Mouse (Mus musculus) heart, embryonic 16.5 days (tissue): ENCODE results near the gene Gm20388. TPM values are rescaled to one million over a fixed set of nuclear protein-coding genes. Genes with fewer than 3 reads are reported as not detected.

ENCODE experiments used
- ATAC-seq: fragments of 200-750 bp; cut with Nextera tagmentation; replicated peaks from 2 replicates; pipeline ENCODE4 v1.8.0; 2017; ENCODE audit warnings: moderate number of reproducible peaks; ENCODE audit not compliant: insufficient read depth, low FRiP score; ENCODE audit errors: extremely low read depth
- H3K27ac ChIP-seq: fragments of 300-500 bp; sonication (generic); 2 replicates; pipeline ENCODE4 v1.5.1; 2014; ENCODE audit warnings: mild to moderate bottlenecking, low read length, control low read depth, moderate library complexity
- H3K27me3 ChIP-seq: fragments of 300-500 bp; sonication (generic); 2 replicates; pipeline ENCODE4 v1.6.1; 2014; ENCODE audit warnings: low read length, mixed read lengths; ENCODE audit not compliant: control insufficient read depth, insufficient read depth
- H3K36me3 ChIP-seq: fragments of 300-500 bp; sonication (generic); 2 replicates; pipeline ENCODE4 v1.6.1; 2014; ENCODE audit not compliant: control insufficient read depth, insufficient read depth
- H3K4me1 ChIP-seq: fragments of 300-500 bp; sonication (generic); 2 replicates; pipeline ENCODE4 v1.6.1; 2014; ENCODE audit warnings: low read length, mixed read lengths; ENCODE audit not compliant: control insufficient read depth, insufficient read depth
- H3K4me2 ChIP-seq: fragments of 300-500 bp; sonication (generic); 2 replicates; pipeline ENCODE4 v1.6.1; 2014; ENCODE audit warnings: low read depth, mild to moderate bottlenecking, control low read depth, low read length
- H3K4me3 ChIP-seq: fragments of 300-500 bp; sonication (generic); 2 replicates; pipeline ENCODE4 v1.5.1; 2014; ENCODE audit warnings: mild to moderate bottlenecking, control low read depth, low read length
- H3K9ac ChIP-seq: fragments of 300-500 bp; sonication (generic); 2 replicates; pipeline ENCODE4 v1.6.1; 2014; ENCODE audit warnings: low read length, control low read depth
- H3K9me3 ChIP-seq: fragments of 300-500 bp; sonication (generic); replicated peaks from 2 replicates; pipeline ENCODE4 v1.6.1; 2016; ENCODE audit warnings: low read length; ENCODE audit not compliant: control insufficient read depth
- WGBS: fragments of 180-500 bp; shearing (Covaris S2); extraction: QIAGEN DNeasy Blood & Tissue Kit; methylation state at CpG from one replicate; pipeline ENCODE4 v1.1.7; 2014; 5-methylcytosine and 5-hydroxymethylcytosine counted together
- polyA plus RNA-seq: library from polyadenylated mRNA; unstranded; fragments of >200 nt; fragmentation: Nextera tagmentation; extraction: Ambion mirVana; gene quantifications from 2 replicates; pipeline ENCODE4 v1.2.1, GENCODE M21; 2015

Gm20388 gene
- polyA plus RNA-seq, 1 experiment from 2014 or later: 4.5 TPM

DNA sequence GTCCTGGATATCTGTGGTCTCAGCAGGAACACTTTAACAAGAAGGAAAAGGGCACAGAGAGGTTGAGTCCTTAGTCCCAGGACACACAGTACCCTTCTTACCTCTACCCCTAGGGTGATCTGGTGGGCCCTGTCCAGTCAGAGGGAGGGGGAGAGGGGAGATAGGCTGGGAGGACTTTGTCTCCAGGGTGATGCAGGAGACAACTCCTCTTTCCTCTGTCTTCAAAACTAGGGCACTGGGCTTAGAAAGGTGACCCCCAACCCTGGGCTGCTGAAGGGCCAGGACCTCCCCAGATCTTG, 316.9 kb downstream of the Gm20388 start:
- Histone ChIP-seq H3K4me2 (peak overlapping the region; percentile 95; the same call in 1 of the 2 replicates), H3K36me3 (no peaks in the 10 kb centered on the region), H3K9me3 (no peaks in the 10 kb centered on the region), H3K9ac (no peak overlapping the region), H3K27ac (no peak overlapping the region), H3K27me3 (peaks cover 8% of the 10 kb centered on the region; the same call in 1 of the 2 replicates), H3K4me1 (peaks cover 29% of the 10 kb centered on the region), H3K4me3 (peak overlapping the region; percentile 60)
- no peak for ATAC-seq

GRCm38 (mm10) chr8:120227891-120228591, 317.4 kb downstream of the Gm20388 start, which contains the start of gene Gse1:
TSS of gene Gse1 (plus strand) at chr8:120228456.
- ATAC-seq: peak; percentile 79

GRCm38 (mm10) chr8:120228781-120229573, 318.3 kb downstream of the Gm20388 start:
- Histone ChIP-seq H3K36me3 (no peaks in the 10 kb centered on the region), H3K27ac (no peak overlapping the region), H3K4me3 (peak overlapping the region; percentile 60), H3K4me2 (peak overlapping the region; percentile 95), H3K27me3 (peaks cover 14% of the 10 kb centered on the region), H3K4me1 (peaks cover 34% of the 10 kb centered on the region), H3K9me3 (no peaks in the 10 kb centered on the region), H3K9ac (peak overlapping the region; percentile 77)
- under 1% methylated on average over 125 of the region's 125 CpGs for WGBS
- no peak for ATAC-seq

More at GRCm38 (mm10) chr8:120227891-120228591, 317.4 kb downstream of the Gm20388 start, which contains the start of gene Gse1:
- Histone ChIP-seq H3K27ac (no peak within 1 kb of the TSS), H3K4me2 (peak within 1 kb of the TSS; percentile 95), H3K27me3 (peaks cover 10% of the 10 kb centered on the region; the same call in 1 of the 2 replicates), H3K9ac (peak within 1 kb of the TSS; percentile 77), H3K4me3 (peak within 1 kb of the TSS; percentile 60), H3K36me3 (no peaks in the 10 kb centered on the region), H3K4me1 (peaks cover 34% of the 10 kb centered on the region), H3K9me3 (no peaks in the 10 kb centered on the region)
- WGBS: 7% methylated on average over 24 of the region's 52 CpGs

GRCm38 (mm10) chr8:120229574-120229916, 318.9 kb downstream of the Gm20388 start:
- peak overlapping the region; percentile 60 for H3K4me3 ChIP-seq
- H3K4me1 ChIP-seq: peaks cover 38% of the 10 kb centered on the region
- peak overlapping the region; percentile 95 for H3K4me2 ChIP-seq
- H3K9ac ChIP-seq: peak overlapping the region; percentile 77
- WGBS: 2% methylated on average over 22 of the region's 22 CpGs
- no peak for ATAC-seq
- no peaks in the 10 kb centered on the region for H3K36me3 ChIP-seq
- no peak overlapping the region for H3K27ac ChIP-seq
- no peaks in the 10 kb centered on the region for H3K9me3 ChIP-seq
- peaks cover 14% of the 10 kb centered on the region for H3K27me3 ChIP-seq

DNA sequence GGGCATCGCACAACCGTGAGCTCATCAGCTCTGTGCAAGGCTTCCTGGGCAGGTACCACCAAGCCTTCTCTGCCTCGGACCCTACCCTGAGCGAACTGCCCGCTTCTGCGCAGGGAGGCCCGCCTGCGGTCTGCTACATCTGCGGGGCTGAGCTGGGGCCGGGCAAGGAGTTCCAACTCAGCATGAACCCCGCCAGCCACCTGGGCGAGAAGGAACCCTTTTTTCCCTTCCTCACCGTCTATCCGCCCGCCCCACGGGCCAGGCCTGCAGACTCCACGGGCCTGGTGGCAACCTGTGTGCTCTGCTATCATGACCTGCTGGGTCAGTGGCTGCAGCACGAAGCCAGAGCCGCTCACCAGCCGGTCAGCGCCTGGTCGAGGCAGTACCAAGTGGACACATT, 319.4 kb downstream of the Gm20388 start:
- peaks cover 14% of the 10 kb centered on the region for H3K27me3 ChIP-seq
- ATAC-seq: no peak
- WGBS: 32% methylated on average over 22 of the region's 22 CpGs
- H3K4me1 ChIP-seq: peaks cover 43% of the 10 kb centered on the region
- no peaks in the 10 kb centered on the region for H3K36me3 ChIP-seq
- peak overlapping the region; percentile 31; the same call in 1 of the 2 replicates for H3K9ac ChIP-seq
- peak overlapping the region; percentile 60 for H3K4me3 ChIP-seq
- peak overlapping the region; percentile 95 for H3K4me2 ChIP-seq
- H3K9me3 ChIP-seq: no peaks in the 10 kb centered on the region
- H3K27ac ChIP-seq: no peak overlapping the region

GRCm38 (mm10) chr8:120230715-120231614, 320.3 kb downstream of the Gm20388 start:
- no peaks in the 10 kb centered on the region for H3K36me3 ChIP-seq
- H3K9ac ChIP-seq: peak overlapping the region; percentile 31; the same call in 1 of the 2 replicates
- no peak overlapping the region for H3K27ac ChIP-seq
- H3K4me3 ChIP-seq: peak overlapping the region; percentile 60
- H3K4me1 ChIP-seq: peaks cover 43% of the 10 kb centered on the region
- no peak for ATAC-seq
- 64% methylated on average over 18 of the region's 18 CpGs for WGBS
- H3K27me3 ChIP-seq: peaks cover 14% of the 10 kb centered on the region
- H3K4me2 ChIP-seq: peak overlapping the region; percentile 95
- no peaks in the 10 kb centered on the region for H3K9me3 ChIP-seq

DNA sequence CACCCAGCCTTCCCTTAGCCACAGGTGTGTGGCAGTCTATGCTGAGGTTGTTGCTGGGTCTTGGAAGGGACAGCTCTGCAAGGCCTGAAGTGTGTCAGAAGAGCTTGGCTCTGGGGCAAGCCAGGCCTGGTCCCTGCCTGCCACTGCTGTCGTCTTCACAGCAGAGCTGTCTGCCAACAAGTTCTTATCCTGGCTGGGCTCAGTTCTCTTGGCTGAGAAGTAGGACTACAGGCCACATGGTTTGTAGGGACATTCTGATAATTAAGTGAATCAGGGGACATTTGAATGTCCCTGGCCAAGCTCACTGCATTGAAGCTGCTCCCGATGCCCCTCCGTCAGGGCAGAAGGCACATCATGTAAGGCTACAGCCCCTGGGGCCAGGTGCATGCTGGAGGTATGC, 321.2 kb downstream of the Gm20388 start:
- H3K36me3 ChIP-seq: no peaks in the 10 kb centered on the region
- peak overlapping the region; percentile 0; the same call in 1 of the 2 replicates for H3K4me3 ChIP-seq
- no peak overlapping the region for H3K27ac ChIP-seq
- no peak for ATAC-seq
- H3K4me2 ChIP-seq: peak overlapping the region; percentile 95; the same call in 1 of the 2 replicates
- H3K9ac ChIP-seq: peak overlapping the region; percentile 10; the same call in 1 of the 2 replicates
- no peaks in the 10 kb centered on the region for H3K9me3 ChIP-seq
- H3K27me3 ChIP-seq: peaks cover 14% of the 10 kb centered on the region
- WGBS: 49% methylated on average over 3 of the region's 3 CpGs
- H3K4me1 ChIP-seq: peaks cover 43% of the 10 kb centered on the region

DNA sequence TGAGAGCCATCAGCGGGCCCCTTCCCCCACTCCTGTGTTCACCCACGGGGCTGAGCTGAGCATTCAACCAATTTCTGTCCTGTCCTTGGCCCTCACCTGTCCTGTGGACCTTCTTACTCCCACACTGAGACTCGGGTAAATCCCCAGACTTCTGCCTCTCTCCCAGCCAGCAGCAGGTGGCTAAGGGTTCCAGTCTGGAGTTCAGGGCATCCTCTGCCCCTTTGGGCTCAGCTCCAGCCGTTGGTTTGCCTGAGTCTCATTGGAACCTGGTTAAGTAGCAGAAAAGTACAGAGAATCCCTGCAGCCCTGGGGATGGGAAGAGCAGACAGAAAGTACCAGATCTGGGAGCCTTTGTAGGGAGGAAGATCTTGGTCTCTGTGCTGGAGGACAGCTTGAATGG, 321.8 kb downstream of the Gm20388 start:
- peak overlapping the region; percentile 13; the same call in 1 of the 2 replicates for H3K4me3 ChIP-seq
- no peak overlapping the region for H3K27ac ChIP-seq
- H3K4me2 ChIP-seq: peak overlapping the region; percentile 95; the same call in 1 of the 2 replicates
- ATAC-seq: no peak
- H3K36me3 ChIP-seq: no peaks in the 10 kb centered on the region
- H3K4me1 ChIP-seq: peaks cover 43% of the 10 kb centered on the region
- peaks cover 14% of the 10 kb centered on the region for H3K27me3 ChIP-seq
- H3K9ac ChIP-seq: peak overlapping the region; percentile 10; the same call in 1 of the 2 replicates
- H3K9me3 ChIP-seq: no peaks in the 10 kb centered on the region
- WGBS: 41% methylated on average over 4 of the region's 4 CpGs
